Mouse (Mus musculus) small intestine, adult 2 months (tissue): ENCODE measurements around the gene Ltk.

Experiments used
- CTCF ChIP-seq: fragments of 200-500 bp; IDR thresholded peaks from 2 replicates; pipeline ENCODE4 v1.5.1; 2012; ENCODE audit warnings: low read depth, mild to moderate bottlenecking, control low read depth, inconsistent platforms, low read length, moderate library complexity, mixed read lengths; ENCODE audit not compliant: insufficient replicate concordance, insufficient read length; ENCODE audit errors: extremely low read depth
- POLR2A ChIP-seq: fragments of 200-500 bp; IDR thresholded peaks from 2 replicates; pipeline ENCODE4 v1.6.1; 2012; ENCODE audit warnings: low read depth, mild to moderate bottlenecking, control low read depth, inconsistent platforms, low read length, moderate library complexity

DNA sequence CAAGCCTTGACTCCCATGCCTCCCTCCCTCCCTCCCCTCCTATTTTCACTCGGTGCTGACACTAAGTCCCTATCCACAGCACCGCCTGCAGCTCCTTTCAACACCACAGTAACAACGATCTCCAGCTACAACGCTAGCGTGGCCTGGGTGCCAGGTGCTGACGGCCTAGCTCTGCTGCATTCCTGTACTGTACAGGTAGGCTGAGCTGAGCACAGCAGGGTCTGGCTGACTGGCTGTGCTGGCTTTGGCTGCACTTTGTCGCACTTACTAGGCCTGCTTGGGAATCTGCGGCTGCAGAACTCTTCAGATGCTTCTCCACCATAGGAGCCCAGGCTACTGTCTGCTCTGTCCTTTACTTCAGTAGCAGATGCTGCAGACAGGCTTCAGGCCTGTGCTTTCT lies 45.3 kb upstream of the Ltk start:
- no peak for TF ChIP-seq POLR2A
- no peak for TF ChIP-seq CTCF
